Mouse (Mus musculus): ENCODE results near the gene Adarb1. TPM values are rescaled to one million over a fixed set of nuclear protein-coding genes. Genes with fewer than 3 reads are reported as not detected.
A peak's percentile ranks its signal among the peaks of the same experiment; 100 is the strongest.
"Not testable (repeated sequence)": the region's sequence is repeated elsewhere in the genome, so short reads cannot be mapped to it uniquely, and the experiment has no call there.

Adarb1 gene
- total RNA-seq, 2 experiments from 2014 or later, result 16.9 to 22.0 TPM

DNA sequence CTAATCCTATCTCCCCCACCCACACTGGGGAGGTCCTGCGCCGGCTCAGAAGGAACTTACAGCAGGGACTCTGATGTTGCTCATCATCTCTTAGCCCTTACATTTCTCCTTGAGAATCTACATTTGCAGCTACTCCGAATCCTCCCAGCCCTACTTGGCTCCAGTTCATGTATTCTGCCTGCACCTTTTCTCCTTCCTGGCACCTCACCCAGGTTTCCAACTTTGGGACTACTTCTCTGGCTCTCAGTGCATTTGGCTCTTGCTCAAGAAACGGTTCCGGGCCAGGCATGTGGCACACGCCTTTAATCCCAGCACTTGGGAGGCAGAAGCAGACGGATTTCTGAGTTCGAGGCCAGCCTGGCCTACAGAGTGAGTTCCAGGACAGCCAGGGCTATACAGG is 130.4 kb downstream of the Adarb1 start:
- DNase-seq, result no peak
- intact Hi-C loops (cut with DNase I), result no loop called here

DNA sequence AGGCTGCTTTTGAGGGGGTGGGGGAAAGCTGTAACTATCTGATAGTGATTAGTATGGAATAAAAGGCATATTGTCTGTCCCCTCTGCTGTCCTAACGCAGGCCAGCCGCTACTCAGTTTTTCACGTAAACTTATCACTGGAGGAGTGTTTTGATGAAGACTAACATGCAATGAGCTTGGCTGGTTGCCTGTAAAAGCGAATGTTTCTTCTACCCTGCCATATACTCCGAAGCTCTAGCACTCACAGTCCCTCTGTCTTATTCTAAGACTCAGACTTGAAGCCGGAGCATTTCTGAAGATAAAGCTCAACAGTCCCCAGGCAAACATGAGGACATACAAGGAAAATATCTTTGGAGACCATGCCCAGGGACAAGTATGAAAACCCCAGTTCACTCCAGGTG is 133.2 kb downstream of the Adarb1 start:
- intact Hi-C loops (cut with DNase I), result loop anchor here (5.0 kb wide), 2 partner anchors 132 to 282 kb away; partner anchors contain the start of gene Adarb1
- no peak for DNase-seq

DNA sequence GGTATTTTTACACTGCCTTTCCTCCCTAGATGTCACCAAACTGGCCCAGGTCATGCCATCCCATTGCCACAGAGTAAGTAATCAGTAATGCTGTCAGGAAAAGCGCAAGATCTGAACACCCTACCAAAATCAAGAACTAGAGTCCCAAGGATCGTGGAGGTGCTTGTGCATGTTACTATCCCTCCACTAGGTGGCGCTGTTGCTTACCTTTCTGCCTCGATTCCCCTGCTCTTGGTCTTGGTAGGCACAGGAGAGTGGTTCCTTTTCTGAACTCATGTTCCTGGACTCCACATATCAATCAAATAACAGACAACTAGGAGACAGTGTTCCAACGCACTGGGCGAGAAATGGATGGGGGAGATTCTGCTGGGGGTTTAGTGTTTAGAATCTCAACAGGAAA is 135.2 kb downstream of the Adarb1 start:
- intact Hi-C loops (cut with DNase I), result loop anchor here (1.0 to 5.0 kb wide), 4 partner anchors 70 to 284 kb away; partner anchors contain the start of gene Adarb1
- peak; percentile 80 to 81 for DNase-seq

DNA sequence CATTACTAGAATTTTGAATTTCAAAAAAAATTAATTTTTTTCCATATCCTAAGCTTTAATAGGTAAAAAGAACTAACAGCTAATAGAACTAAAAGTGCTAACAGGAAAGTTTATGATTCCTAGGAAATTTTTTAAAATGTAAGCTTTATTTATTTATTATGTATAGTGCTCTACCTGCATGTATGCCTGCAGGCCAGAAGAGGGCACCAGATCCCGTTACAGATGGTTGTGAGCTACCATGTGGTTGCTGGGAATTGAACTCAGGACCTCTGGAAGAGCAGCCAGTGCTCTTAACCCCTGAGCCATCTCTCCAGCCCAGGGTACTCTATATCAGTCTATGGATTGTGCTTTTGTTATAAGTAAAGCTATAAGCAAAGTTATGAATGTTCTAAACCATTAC is 136.0 kb downstream of the Adarb1 start:
- not testable (repeated sequence) for DNase-seq
- intact Hi-C loops (cut with DNase I), result loop anchor here (5.0 kb wide), 2 partner anchors 135 to 285 kb away; partner anchors contain the start of gene Adarb1

DNA sequence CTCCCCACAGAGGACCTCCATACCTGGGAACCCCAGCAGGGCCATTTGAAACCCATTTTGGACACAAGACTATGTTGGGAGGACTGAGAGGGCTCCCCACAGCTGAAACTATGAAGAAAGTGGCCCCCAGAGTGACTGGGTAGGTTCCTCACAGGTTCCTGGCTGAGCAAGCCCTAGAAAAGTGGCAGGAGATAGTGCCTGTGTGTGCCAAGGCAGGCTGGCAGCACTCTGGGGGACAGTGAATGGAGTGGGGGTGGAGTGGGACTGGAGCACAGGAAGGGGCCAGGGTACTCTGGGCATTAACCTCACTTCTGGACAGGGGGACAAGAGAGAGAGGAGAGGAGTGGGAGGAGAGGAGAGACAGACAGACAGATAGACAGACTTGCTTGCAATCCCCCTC is 144.3 kb downstream of the Adarb1 start:
- DNase-seq, result no peak
- intact Hi-C loops (cut with DNase I), result no loop called here

DNA sequence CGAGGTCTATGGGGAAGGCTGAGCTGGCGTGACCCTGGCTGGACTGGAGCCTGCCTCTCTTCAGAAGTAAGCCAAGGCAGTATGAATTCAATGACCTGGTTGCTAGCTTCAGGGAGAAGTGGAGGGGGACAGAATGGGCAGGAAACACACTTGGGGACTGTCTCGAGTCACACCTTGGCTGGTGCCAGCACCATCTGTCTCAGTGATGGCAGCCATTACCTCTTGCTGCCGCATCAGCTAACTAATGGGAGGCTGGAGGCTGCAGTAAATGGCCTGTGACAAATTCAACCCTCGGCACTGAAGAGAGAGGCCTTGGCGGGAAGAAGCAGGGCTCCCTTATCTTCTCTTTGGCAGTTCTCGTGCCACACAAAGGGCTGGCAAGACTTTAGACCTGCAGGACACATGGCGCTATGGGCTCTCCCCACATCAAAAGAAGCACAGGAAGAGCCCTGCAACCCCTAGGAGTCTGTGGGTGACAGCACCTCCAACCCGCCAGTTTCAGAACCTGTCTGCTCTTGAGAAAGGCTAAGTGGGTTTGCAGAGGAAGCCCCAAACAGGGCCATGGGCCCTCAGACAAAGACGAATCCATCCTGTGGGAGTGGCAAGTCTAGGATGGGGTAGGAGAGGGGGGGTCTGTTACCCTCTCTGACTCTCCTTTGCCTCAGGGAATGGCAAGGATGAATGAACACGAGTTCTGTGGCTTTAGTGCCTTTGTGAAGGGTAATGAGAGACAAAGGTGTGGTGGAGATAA is 144.9 kb downstream of the Adarb1 start:
- no peak for DNase-seq
- intact Hi-C loops (cut with DNase I), result no loop called here

DNA sequence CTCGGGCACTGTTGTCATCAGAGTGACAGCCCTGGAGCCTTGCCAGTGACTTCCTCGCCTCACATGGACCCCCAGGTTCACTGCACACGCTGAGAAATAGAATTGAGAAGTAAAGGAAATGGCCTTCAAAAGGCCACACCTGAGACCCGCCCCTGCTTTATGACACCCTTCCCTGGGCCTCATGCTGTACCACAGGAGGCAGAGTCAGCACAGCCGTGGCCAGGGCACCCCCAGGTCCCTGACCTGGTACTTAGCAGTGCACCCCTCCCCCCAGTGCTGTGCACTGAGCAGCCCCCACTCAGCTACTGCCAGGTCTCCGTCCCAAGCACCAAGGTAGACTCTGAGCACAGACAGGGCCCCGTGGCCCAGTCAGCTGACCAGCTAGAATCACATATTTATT is 148.9 kb downstream of the Adarb1 start:
- DNase-seq, result no peak
- intact Hi-C loops (cut with DNase I), result no loop called here

DNA sequence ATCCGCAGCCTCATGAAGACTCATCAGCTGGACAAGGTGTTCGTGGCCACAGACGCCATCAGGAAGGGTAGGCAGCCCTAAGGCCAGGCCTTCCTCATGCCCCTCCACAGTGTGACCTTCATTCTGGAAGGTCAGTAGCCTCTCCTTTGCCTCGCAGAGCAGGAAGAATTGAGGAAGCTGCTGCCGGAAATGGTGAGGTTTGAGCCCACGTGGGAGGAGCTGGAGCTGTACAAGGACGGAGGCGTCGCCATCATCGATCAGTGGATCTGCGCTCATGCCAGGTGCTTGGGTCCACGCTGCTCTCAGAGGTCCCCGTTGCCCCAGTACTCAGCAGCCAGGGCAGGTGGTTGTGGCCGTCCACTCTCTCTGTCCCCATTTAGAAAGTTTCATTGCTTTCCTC is 151.0 kb downstream of the Adarb1 start:
- intact Hi-C loops (cut with DNase I), result no loop called here
- no peak for DNase-seq

DNA sequence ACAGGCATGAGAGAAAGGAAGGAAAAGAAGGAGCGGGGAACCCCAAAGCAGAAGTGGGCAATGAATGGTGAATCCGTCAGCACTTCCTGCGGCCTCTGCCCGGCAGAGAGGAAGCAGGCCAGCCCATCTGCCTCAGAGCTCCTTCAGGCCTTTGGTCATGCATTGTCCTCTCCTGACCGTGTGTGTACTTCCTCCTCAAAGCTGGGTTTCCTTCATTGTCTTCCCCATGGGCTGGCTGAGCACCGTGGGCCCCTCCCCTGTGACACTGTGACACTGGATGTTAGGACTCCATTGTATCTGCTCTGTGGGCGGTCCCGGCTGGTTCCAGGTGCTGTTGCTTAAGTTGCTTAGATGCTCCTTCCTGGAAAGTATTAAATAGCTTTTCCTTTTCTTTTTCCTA is 151.8 kb downstream of the Adarb1 start:
- intact Hi-C loops (cut with DNase I), result no loop called here
- DNase-seq, result no peak

DNA sequence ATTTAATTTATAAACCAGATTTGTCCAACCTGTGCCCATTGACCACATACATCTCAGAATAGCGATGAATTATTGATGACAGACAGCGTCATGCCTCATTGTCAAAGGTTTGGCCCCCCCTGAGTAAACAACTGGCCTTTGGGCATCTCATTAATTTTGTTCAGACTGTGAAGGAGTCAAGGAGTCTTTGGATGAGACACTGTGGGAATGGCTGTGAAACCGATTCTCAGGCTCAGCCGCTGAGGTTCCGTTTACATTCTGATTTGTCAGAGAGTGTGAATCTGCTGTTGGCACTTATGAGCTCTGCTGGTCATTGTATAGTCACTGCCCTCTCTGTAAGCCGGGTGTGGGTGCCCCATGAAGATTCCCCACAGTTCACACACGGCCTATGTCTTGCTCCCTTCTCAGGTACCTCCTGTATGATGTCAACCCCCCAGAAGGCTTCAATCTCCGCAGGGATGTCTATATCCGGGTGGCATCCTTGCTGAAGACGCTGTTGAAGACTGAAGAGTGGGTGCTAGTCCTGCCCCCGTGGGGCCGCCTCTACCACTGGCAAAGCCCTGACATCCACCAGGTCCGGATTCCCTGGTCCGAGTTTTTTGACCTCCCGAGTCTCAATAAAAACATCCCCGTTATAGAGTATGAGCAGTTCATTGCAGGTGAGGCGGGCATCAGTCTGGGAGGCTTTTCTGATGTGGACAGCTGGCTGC is 157.7 kb downstream of the Adarb1 start:
- intact Hi-C loops (cut with DNase I), result no loop called here
- no peak for DNase-seq

DNA sequence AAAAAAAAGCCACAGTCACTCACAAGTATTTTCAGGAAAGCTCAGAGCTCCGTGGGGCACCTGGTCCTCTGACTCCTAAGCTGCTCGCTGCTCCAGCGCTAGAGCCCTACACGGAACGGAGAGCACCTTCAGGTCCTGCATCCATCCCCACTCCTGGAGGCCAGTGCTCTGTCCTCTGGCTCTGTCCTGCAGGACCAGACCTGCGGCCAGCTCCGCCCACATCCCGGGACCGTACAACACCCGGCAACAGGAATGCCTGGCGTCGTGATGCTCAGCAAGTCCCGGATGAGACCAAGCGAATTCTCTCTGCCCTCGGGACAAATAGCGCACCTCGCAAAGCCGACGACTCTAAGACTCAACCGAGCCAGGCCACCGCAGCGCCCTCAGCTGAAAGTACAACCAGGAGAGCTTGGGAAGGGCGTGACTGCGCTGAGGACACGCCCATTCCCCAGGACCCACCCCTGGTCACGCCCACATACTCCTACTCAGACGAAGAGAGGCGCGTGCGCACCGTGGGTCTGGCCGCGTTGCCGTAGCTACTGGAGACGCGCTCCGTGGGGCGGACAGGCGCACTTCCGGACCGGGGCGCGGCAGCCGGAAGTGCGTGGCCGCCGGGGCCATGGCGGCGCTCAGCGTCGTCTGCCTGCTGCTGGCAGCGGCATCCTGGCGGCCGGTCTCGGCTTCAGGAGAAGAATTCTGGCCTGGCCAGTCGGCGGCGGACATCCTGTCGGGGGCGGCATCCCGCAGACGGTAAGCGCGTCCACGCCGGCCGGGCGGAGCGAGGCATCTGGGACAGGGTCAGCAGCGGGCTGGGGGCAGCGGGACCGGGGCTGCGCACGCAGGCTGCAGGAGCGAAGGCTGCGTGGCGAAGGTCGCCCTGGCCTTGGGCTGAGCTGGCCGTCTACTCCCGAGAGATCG is 159.1 kb downstream of the Adarb1 start, which contains the start of gene Pofut2:
Gene Pofut2 (plus strand): TSS at position 515 of the 918 bp plus-strand sequence.
- intact Hi-C loops (cut with DNase I), result no loop called here
- DNase-seq, result peak; percentile 90 to 93

DNA sequence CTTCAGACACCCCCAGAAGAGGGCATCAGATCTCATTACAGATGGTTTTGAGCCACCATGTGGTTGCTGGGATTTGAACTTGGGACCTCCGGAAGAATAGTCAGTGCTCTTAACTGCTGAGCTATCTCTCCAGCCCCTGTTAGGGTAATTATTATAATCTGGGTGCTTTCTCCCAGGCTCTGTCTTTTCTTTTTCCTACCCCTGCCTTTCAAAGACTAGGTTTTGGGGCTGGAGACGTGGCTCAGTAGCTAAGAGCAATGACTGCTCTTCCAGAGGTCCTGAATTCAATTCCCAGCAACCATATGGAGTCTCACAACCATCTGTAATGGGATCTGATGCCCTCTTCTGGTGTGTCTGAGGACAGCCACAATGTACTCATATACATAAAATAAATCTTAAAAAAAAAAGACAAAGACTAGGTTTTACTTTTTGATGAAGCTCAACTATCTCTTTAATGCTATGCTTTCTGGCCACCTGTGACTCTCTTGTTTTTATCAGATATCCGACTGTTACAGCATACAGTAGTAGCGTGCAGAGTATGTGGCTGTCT is 160.0 kb downstream of the Adarb1 start:
- intact Hi-C loops (cut with DNase I), result no loop called here

DNA sequence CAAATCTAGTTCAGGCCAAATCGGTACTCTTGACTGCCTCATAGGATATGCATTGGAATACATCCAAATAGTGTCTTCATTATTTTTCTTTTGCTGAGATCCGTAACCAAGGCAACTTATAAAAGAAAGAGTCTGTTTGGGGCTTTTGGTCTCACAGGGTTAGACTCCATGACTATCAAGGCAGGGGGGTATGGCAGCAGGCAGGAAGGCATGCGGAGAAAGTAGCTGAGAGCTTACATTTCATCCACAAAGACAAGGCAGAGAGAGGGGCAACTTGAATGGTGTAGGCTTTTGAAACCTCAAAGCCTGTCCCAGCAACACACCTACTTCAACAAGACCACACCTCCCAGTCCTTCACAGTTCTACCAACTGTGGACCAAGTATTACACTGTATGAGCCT is 162.4 kb downstream of the Adarb1 start:
- intact Hi-C loops (cut with DNase I), result no loop called here
- no peak for DNase-seq

More for the DNA sequence above, 160.0 kb downstream of the Adarb1 start:
- DNase-seq, result no peak

DNA sequence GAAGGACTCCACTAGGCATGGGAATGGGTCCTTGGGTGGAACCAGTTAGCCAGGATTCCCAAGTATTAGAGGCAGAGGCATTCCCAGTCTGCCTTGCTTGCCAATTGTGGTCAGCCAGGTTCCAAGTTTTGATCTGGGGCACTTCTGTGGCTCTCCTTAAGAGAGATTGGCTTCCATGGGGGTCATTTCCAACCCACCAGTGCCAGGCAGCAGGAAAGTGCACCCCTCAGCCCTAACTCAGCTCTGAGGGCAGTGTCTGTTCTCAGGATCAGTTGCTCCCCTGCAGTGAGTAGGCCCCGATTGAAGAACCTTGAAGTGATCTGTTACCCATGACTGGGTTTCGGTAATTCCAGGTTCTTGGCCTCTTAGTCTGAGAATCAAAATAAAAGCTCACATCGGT is 162.8 kb downstream of the Adarb1 start:
- DNase-seq, result no peak
- intact Hi-C loops (cut with DNase I), result no loop called here

DNA sequence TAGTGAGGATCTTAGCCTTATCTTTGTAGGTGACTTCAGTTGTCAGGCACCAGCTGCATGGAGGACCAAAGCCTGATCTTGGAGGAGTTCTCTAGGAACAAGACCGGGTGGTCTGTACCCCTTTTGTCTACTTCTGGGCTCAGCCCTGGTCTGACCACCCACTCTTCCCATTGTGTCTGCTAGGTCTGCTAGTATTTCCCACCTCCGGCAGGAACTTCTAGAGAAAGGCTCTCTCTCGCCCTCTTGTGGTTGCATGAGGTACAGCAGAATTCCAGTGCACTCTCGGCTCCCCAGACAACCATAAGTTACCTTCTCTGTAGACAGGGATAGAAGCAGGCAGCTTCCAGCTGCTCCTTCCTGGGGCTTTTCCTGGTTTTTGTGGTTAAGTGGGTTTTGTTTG is 165.3 kb downstream of the Adarb1 start:
- intact Hi-C loops (cut with DNase I), result loop anchor here (1.0 to 5.0 kb wide), 4 partner anchors 45 to 420 kb away; no protein-coding TSS in a partner anchor
- peak; percentile 82 to 86 for DNase-seq

DNA sequence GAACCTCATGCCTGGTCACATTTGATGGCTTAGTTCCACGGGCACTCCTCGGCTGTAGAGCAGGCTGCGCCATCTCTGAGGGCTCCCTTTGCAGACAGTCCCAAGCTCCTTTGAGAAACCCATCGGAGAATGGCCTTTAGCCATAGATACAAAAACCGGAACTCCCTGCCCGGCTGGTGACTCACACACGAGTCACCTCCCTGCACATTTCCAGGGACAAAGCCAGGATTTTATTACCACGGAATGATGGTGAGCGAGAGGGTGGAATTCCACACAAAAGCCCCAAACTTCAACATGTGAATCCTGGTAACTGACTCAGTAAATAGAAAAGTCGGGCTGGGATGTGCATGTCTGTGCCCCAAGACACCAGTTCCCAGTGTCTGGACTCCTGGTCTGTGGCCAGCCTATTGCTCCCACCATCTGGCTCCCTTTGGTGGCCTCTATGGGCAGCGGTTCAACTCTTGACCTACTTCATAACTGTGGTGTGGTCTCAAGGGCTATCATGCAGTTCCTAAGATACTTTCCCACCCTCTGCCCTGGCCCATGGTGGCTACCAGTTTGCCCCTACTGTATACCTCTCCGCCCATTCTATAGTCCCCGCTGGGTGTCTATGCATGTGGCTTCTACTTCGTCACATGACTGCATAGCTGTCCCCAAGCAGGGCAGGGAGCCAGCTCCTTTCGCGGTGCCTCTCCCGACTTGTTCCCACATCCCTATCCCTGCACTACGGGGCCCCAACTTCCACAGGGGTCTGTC is 166.1 kb downstream of the Adarb1 start:
- peak; percentile 45 to 63 for DNase-seq
- intact Hi-C loops (cut with DNase I), result loop anchor here (5.0 kb wide), 2 partner anchors 45 to 420 kb away; no protein-coding TSS in a partner anchor

DNA sequence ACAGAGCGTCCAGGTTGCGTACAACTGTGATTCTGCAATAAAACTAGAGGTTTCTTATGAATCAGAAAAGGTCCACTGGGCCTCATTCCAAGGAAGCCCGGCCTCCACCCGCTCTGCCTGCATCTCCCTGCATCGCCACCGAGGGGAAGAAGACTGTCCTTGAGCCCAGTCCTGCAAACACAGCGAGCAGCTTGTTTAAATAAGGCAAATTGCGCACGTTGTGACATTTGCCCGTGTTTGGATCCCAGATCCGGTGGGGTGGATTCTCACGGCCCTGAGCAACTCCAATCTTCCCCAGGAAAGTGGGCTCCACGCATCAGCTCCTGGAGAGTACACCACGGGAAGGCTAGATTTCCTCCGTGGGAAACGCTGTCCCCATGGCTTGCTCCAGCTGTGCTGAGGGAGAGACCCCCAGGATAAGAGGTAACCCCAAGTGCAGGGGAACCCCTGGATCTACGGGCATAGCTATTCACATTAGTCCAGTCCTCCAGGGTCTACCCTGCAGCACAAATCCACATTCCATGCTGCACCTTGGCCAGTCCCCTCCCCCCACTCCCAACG is 166.8 kb downstream of the Adarb1 start:
- peak; percentile 35 to 37 for DNase-seq
- intact Hi-C loops (cut with DNase I), result loop anchor here (5.0 kb wide), 2 partner anchors 44 to 419 kb away; no protein-coding TSS in a partner anchor

DNA sequence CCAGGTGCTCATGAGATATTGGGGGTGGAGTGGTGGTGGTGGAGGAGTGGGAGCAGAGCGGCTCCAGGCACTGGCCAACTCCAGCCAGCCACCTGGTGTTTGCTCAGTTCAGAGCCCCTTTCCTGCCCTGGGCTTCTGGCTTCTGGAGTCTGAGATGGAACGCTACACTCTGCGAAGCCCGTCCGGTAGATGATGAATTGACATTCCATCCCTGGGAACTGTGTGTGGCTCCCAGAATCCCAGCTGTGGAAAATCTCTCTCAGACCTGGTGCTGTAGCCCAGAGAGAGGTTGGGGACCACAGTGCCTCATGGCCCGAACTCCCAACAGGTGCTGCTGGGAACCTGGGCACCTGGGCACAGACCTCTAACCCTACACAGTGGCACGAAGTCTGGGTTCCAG is 170.4 kb downstream of the Adarb1 start:
- intact Hi-C loops (cut with DNase I), result no loop called here
- no peak for DNase-seq

DNA sequence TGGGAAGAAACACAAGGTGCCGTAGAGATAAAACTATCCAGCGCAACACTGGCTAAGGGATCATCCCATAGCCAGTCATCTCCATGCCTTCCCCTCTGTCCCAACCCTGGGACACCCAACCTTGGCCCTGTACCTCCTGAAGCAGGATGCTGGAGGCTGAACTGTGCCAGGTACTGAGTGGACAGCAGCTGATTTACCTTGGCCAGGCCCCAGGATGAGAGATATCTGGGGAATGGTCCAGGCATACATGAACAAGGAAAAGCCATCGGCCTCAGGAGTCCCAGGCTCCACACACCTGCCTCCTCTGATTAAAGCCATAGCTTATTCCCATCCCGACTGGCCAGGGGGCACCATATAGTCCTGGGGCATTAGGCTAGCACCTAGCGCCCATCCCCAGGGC is 171.0 kb downstream of the Adarb1 start:
- intact Hi-C loops (cut with DNase I), result no loop called here
- no peak for DNase-seq

Measured in heart, postnatal 36 days (tissue).